In genomic region chr13:74183011-74183695, GRCm38 (mm10) we compare ENCODE assay signal across 7 mouse cellular contexts.
"Had no signal": no experiment of that assay in that cellular context is flagged by ENCODE, and none has a peak within 500 bp of the region (broad histone marks: within the 10 kb centered on the region; RNA-seq: fewer than 3 reads in every experiment).

No protein-coding gene starts in this region.

- DNase-seq: lung, adult 2 months; lung, postnatal 14 days; lung, postnatal 36 days; right cerebral cortex, postnatal 14 days; thymus, adult 2 months; thymus, postnatal 25 days; thymus, postnatal 4 days had no signal
